Mouse (Mus musculus): ENCODE measurements around the gene Vangl2. TPM values are rescaled to one million over a fixed set of nuclear protein-coding genes. Genes with fewer than 3 reads are reported as not detected.

The Vangl2 gene
- polyA plus RNA-seq, 1 experiment from 2014 or later, result 24.7 TPM

GRCm38 (mm10) chr1:172058321-172058720 lies 30.1 kb upstream of the Vangl2 start:
- Histone ChIP-seq H3K9me3 (no peaks in the 10 kb centered on the region), H3K4me2 (replicated peaks) (peak overlapping the region; percentile 1; the same call in 1 of the 2 replicates), H3K4me1 (peaks cover 29% of the 10 kb centered on the region; the same call in 1 of the 2 replicates), H3K36me3 (no peaks in the 10 kb centered on the region), H3K27ac (peak overlapping the region; percentile 66), H3K9ac (no peak overlapping the region), H3K4me3 (no peak overlapping the region), H3K27me3 (peaks cover 36% of the 10 kb centered on the region)
- WGBS, result 58% methylated on average over 6 of the region's 6 CpGs
- no peak for ATAC-seq (ENCODE audit: insufficient number of reproducible peaks, insufficient read depth, low FRiP score, low TSS enrichment)

- Histone ChIP-seq H3K4me2 (replicated peaks) (peak within 1 kb of the TSS; percentile 1), H3K9ac (no peak within 1 kb of the TSS), H3K4me1 (peaks cover 35% of the 10 kb centered on the region; the same call in 1 of the 2 replicates), H3K27ac (peak within 1 kb of the TSS; percentile 66), H3K9me3 (no peaks in the 10 kb centered on the region), H3K4me3 (peak within 1 kb of the TSS; percentile 15), H3K27me3 (peaks cover 45% of the 10 kb centered on the region), H3K36me3 (no peaks in the 10 kb centered on the region)
- 18% methylated on average over 2 of the region's 2 CpGs for WGBS
- ATAC-seq (ENCODE audit: insufficient number of reproducible peaks, insufficient read depth, low FRiP score, low TSS enrichment), result peak; percentile 64
These were observed 29.3 kb upstream of the Vangl2 start, which contains the start of gene Nhlh1 for GRCm38 (mm10) chr1:172057491-172057921. Gene Nhlh1 (minus strand): TSS chr1:172057573.

- peaks cover 55% of the 10 kb centered on the region for H3K27me3 ChIP-seq
- peak overlapping the region; percentile 10 for H3K4me3 ChIP-seq
- H3K9me3 ChIP-seq, result no peaks in the 10 kb centered on the region
- H3K27ac ChIP-seq, result no peak overlapping the region
- no peak for ATAC-seq (ENCODE audit: insufficient number of reproducible peaks, insufficient read depth, low FRiP score, low TSS enrichment)
- no peaks in the 10 kb centered on the region for H3K36me3 ChIP-seq
- H3K4me2 ChIP-seq (replicated peaks), result no peak overlapping the region
- no peak overlapping the region for H3K9ac ChIP-seq
- WGBS, result 77% methylated on average over 4 of the region's 4 CpGs
- peaks cover 35% of the 10 kb centered on the region; the same call in 1 of the 2 replicates for H3K4me1 ChIP-seq
These were observed 28.0 kb upstream of the Vangl2 start for GRCm38 (mm10) chr1:172056251-172056650.

GRCm38 (mm10) chr1:172053541-172054440 lies 25.5 kb upstream of the Vangl2 start:
- ATAC-seq (ENCODE audit: insufficient number of reproducible peaks, insufficient read depth, low FRiP score, low TSS enrichment), result no peak
- Histone ChIP-seq H3K4me1 (peaks cover 34% of the 10 kb centered on the region; the same call in 1 of the 2 replicates), H3K27ac (no peak overlapping the region), H3K4me3 (peak overlapping the region; percentile 38), H3K9ac (peak overlapping the region; percentile 48), H3K4me2 (replicated peaks) (peak overlapping the region; percentile 75), H3K27me3 (peaks cover 62% of the 10 kb centered on the region), H3K36me3 (no peaks in the 10 kb centered on the region), H3K9me3 (no peaks in the 10 kb centered on the region)
- 3% methylated on average over 42 of the region's 42 CpGs for WGBS

GRCm38 (mm10) chr1:172052766-172053279 lies 24.6 kb upstream of the Vangl2 start:
- Histone ChIP-seq H3K4me2 (replicated peaks) (peak overlapping the region; percentile 75), H3K27me3 (peaks cover 62% of the 10 kb centered on the region), H3K9ac (no peak overlapping the region), H3K9me3 (no peaks in the 10 kb centered on the region), H3K4me1 (peaks cover 25% of the 10 kb centered on the region; the same call in 1 of the 2 replicates), H3K36me3 (no peaks in the 10 kb centered on the region), H3K4me3 (peak overlapping the region; percentile 38; the same call in 1 of the 2 replicates), H3K27ac (no peak overlapping the region)
- 3% methylated on average over 10 of the region's 10 CpGs for WGBS
- no peak for ATAC-seq (ENCODE audit: insufficient number of reproducible peaks, insufficient read depth, low FRiP score, low TSS enrichment)

- H3K27ac ChIP-seq, result peak overlapping the region; percentile 41; the same call in 1 of the 2 replicates
- WGBS, result 18% methylated on average over 13 of the region's 13 CpGs
- no peaks in the 10 kb centered on the region for H3K36me3 ChIP-seq
- H3K9me3 ChIP-seq, result no peaks in the 10 kb centered on the region
- no peak overlapping the region for H3K9ac ChIP-seq
- H3K4me1 ChIP-seq, result peaks cover 20% of the 10 kb centered on the region; the same call in 1 of the 2 replicates
- H3K27me3 ChIP-seq, result peaks cover 35% of the 10 kb centered on the region
- peak overlapping the region; percentile 11 for H3K4me2 ChIP-seq (replicated peaks)
- ATAC-seq (ENCODE audit: insufficient number of reproducible peaks, insufficient read depth, low FRiP score, low TSS enrichment), result no peak; the same call in 1 of the 2 replicates
- H3K4me3 ChIP-seq, result 0 out of 2 replicates have a peak overlapping the region, but pooled peaks have one; percentile 1
These were observed 21.0 kb upstream of the Vangl2 start for GRCm38 (mm10) chr1:172049131-172049782.

- H3K27me3 ChIP-seq, result peaks cover 25% of the 10 kb centered on the region
- WGBS, result 24% methylated on average over 6 of the region's 6 CpGs
- peak overlapping the region; percentile 9; the same call in 1 of the 2 replicates for H3K4me2 ChIP-seq (replicated peaks)
- ATAC-seq (ENCODE audit: insufficient number of reproducible peaks, insufficient read depth, low FRiP score, low TSS enrichment), result peak; percentile 54
- H3K4me3 ChIP-seq, result no peak overlapping the region
- peak overlapping the region; percentile 41 for H3K27ac ChIP-seq
- no peaks in the 10 kb centered on the region for H3K9me3 ChIP-seq
- no peaks in the 10 kb centered on the region for H3K36me3 ChIP-seq
- H3K9ac ChIP-seq, result no peak overlapping the region
- peaks cover 11% of the 10 kb centered on the region; the same call in 1 of the 2 replicates for H3K4me1 ChIP-seq
These were observed 20.0 kb upstream of the Vangl2 start for GRCm38 (mm10) chr1:172048241-172048734.

- peaks cover 12% of the 10 kb centered on the region for H3K27me3 ChIP-seq
- H3K9ac ChIP-seq, result no peak overlapping the region
- ATAC-seq (ENCODE audit: insufficient number of reproducible peaks, insufficient read depth, low FRiP score, low TSS enrichment), result no peak
- H3K27ac ChIP-seq, result no peak overlapping the region
- WGBS, result 13% methylated on average over 5 of the region's 5 CpGs
- no peaks in the 10 kb centered on the region for H3K9me3 ChIP-seq
- 0 out of 2 replicates have a peak, but pooled peaks cover 5% of the 10 kb centered on the region for H3K4me1 ChIP-seq
- H3K4me2 ChIP-seq (replicated peaks), result no peak overlapping the region
- H3K4me3 ChIP-seq, result no peak overlapping the region
- no peaks in the 10 kb centered on the region for H3K36me3 ChIP-seq
These were observed 18.7 kb upstream of the Vangl2 start for GRCm38 (mm10) chr1:172046938-172047337.

- H3K4me3 ChIP-seq, result no peak overlapping the region
- H3K27me3 ChIP-seq, result 0 out of 2 replicates have a peak, but pooled peaks cover 7% of the 10 kb centered on the region
- H3K9ac ChIP-seq, result no peak overlapping the region
- H3K36me3 ChIP-seq, result no peaks in the 10 kb centered on the region
- H3K4me1 ChIP-seq, result 0 out of 2 replicates have a peak, but pooled peaks cover 5% of the 10 kb centered on the region
- H3K27ac ChIP-seq, result no peak overlapping the region
- H3K4me2 ChIP-seq (replicated peaks), result no peak overlapping the region
- H3K9me3 ChIP-seq, result no peaks in the 10 kb centered on the region
- 71% methylated on average over 8 of the region's 8 CpGs for WGBS
- ATAC-seq (ENCODE audit: insufficient number of reproducible peaks, insufficient read depth, low FRiP score, low TSS enrichment), result no peak
These were observed 18.2 kb upstream of the Vangl2 start for GRCm38 (mm10) chr1:172046410-172046809.

GRCm38 (mm10) chr1:172029914-172030313 lies 1.7 kb upstream of the Vangl2 start:
- H3K4me1 ChIP-seq, result peaks cover 20% of the 10 kb centered on the region
- WGBS, result 92% methylated on average over 2 of the region's 2 CpGs

GRCm38 (mm10) chr1:172027809-172028102 lies 488 bp downstream of the Vangl2 start:
- Histone ChIP-seq H3K9me3 (no peaks in the 10 kb centered on the region), H3K27me3 (no peaks in the 10 kb centered on the region), H3K4me2 (replicated peaks) (peak overlapping the region; percentile 62), H3K4me3 (peak overlapping the region; percentile 89), H3K4me1 (peaks cover 37% of the 10 kb centered on the region), H3K9ac (peak overlapping the region; percentile 95; the same call in 1 of the 2 replicates), H3K36me3 (no peaks in the 10 kb centered on the region), H3K27ac (peak overlapping the region; percentile 98)
- WGBS, result 5% methylated on average over 10 of the region's 10 CpGs
- no peak for ATAC-seq (ENCODE audit: insufficient number of reproducible peaks, insufficient read depth, low FRiP score, low TSS enrichment)

More at GRCm38 (mm10) chr1:172029914-172030313, 1.7 kb upstream of the Vangl2 start:
- H3K4me3 ChIP-seq, result no peak overlapping the region
- no peak overlapping the region for H3K27ac ChIP-seq
- no peaks in the 10 kb centered on the region for H3K27me3 ChIP-seq
- H3K4me2 ChIP-seq (replicated peaks), result no peak overlapping the region
- H3K9me3 ChIP-seq, result no peaks in the 10 kb centered on the region
- no peak for ATAC-seq (ENCODE audit: insufficient number of reproducible peaks, insufficient read depth, low FRiP score, low TSS enrichment)
- H3K36me3 ChIP-seq, result no peaks in the 10 kb centered on the region
- H3K9ac ChIP-seq, result no peak overlapping the region
